Mouse (Mus musculus) heart, postnatal 0 days (tissue): ENCODE results near the gene Scn5a.

Experiments used
- CTCF ChIP-seq: IDR thresholded peaks from 2 replicates; pipeline ENCODE4 v1.5.1; 2016; ENCODE audit warnings: antibody characterized with exemption, control low read depth, low read depth
- EP300 ChIP-seq: IDR thresholded peaks from 2 replicates; pipeline ENCODE4 v1.6.1; 2016; ENCODE audit warnings: antibody characterized with exemption, low read depth

DNA sequence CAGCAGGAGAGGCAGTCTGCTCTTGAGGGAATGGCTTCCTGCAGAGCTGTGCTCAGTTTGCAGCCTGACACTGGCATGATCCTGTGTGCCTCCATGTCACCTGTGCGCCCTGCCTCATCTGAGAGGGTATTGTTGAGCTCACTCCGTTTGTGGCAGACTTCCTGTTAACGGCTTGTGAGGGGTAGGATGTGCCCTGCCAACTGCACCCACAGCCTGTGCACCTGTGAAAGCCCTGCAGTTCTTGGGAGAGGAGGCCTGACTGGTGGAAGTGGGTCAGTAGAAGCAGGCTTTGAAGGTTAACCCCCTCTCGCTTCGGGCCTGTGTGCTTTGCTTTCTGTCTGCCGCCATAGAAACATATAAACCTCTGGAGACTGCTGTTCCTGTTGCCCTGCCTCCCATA lies 113.8 kb downstream of the Scn5a start:
- TF ChIP-seq CTCF (no peak), EP300 (no peak)
